Mouse (Mus musculus): ENCODE measurements around the gene Serac1. TPM values are rescaled to one million over a fixed set of nuclear protein-coding genes. Genes with fewer than 3 reads are reported as not detected.

Gene Serac1
- total and polyA plus RNA-seq, 3 experiments: 6.9 to 9.6 (median 9.6) TPM

DNA sequence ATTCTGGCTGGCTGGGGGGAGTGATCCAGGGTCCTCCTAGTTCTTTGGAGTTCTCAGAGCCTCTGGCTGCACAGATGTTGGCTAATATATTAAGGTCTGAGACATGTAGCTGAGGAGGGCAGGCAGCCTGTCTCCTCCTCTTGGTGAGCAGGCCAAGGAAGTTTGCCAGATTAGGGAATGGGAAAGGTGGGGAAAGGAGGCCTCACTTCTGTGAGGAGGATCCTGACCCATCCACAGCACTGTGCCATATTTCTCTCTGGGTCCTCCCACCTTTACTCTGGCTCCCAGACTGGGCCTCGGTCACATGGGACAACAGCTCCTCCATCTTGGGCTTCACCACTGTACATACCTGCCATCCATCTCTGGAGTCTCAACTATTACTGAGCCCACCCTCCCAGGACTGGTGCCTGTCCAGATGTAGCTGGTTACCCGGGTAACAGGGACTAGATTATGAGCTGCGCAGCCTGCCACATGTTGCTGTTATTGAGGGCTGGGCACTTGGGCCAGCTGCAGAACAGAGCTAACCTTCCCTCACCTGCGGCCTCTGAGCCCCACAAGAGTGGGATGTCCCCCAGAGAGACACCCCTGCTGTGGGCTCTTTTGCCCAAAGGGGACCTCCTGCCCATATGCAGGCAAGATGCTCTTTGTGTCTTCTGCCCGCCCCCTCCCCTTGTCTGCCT is 72.3 kb downstream of the Serac1 start:
- H3K4me1 ChIP-seq (ENCODE audit: insufficient read depth, low read depth, low read length): 0 out of 2 replicates have a peak, but pooled peaks cover 3% of the 10 kb centered on the region
- no peak for ATAC-seq (ENCODE audit: extremely low read depth, insufficient number of reproducible peaks, low FRiP score, poor library complexity, severe bottlenecking)
- no peak overlapping the region for H3K4me3 ChIP-seq (ENCODE audit: low read depth, low read length)

DNA sequence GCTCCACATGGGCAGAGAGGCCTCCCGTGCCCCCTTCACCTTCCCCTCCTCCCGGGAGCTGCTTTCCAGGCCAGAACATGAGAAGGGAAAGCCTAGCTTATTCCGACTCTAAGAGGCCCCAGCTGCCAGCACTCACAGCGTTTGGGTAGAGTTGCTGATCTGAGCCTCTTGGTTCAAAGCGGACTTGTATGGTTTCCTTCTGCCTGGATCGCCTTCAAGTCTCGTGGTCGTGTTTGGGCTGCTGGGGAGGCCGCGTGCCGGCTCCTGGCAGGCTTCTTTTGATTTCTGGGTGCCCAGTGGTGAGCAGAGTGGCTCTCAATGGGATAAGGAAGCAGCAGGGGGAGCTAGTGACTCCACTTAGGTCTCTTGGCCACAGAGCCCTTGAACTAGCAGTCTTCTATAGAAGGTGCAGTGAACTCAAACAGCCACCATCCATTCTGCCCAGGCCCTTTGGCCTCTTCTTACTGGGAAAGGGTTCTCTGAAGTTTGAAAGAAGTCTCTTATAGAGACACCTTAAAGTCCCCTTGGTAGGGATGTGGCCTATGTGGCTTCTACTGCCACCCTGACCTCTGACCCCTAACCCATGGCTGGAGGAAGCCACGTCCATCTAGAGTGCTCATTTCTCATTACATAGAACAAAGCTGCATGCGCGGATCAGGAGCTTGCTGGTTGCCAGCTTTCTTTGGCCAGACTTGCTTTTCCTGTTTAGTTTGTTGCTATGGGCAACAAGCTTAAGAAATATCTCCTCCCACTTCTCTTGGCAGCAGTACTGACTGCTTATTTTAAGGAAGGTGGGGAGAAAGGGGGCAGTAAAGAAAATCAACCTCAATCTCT is 73.7 kb downstream of the Serac1 start:
- DNase-seq (ENCODE audit: low spot score) (no peak), ATAC-seq (ENCODE audit: extremely low read depth, insufficient number of reproducible peaks, low FRiP score, poor library complexity, severe bottlenecking) (no peak; the same call in 1 of the 2 replicates)
- Histone ChIP-seq H3K36me3 (replicated peaks) (no peaks in the 10 kb centered on the region), H3K4me3 (ENCODE audit: low read depth, low read length) (no peak overlapping the region), H3K4me1 (ENCODE audit: insufficient read depth, low read depth, low read length) (0 out of 2 replicates have a peak, but pooled peaks cover 3% of the 10 kb centered on the region), H3K27me3 (ENCODE audit: insufficient read depth, low read length) (peaks cover 14% of the 10 kb centered on the region), H3K9me3 (replicated peaks) (no peaks in the 10 kb centered on the region)
- TF ChIP-seq GATA2 (IDR thresholded peaks at IDR 0.05; ENCODE audit: borderline replicate concordance, low read depth, low read length) (no peak), TAL1 (conservative IDR thresholded peaks at IDR 0.05; ENCODE audit: low read depth, low read length) (no peak), CTCF (IDR thresholded peaks at IDR 0.05; ENCODE audit: low read depth, low read length) (no peak), POLR2AphosphoS5 (IDR thresholded peaks at IDR 0.05; ENCODE audit: insufficient replicate concordance, low read depth, low read length) (no peak), GATA1 (IDR thresholded peaks at IDR 0.05; ENCODE audit: borderline replicate concordance, low read length) (no peak)

More for the DNA sequence above, 72.3 kb downstream of the Serac1 start:
- Histone ChIP-seq H3K27me3 (ENCODE audit: insufficient read depth, low read length) (peaks cover 9% of the 10 kb centered on the region), H3K36me3 (replicated peaks) (no peaks in the 10 kb centered on the region), H3K9me3 (replicated peaks) (no peaks in the 10 kb centered on the region)
- no peak for DNase-seq (ENCODE audit: low spot score)
- no peak for TF ChIP-seq POLR2AphosphoS5 (IDR thresholded peaks at IDR 0.05; ENCODE audit: insufficient replicate concordance, low read depth, low read length)
- TF ChIP-seq CTCF (IDR thresholded peaks at IDR 0.05; ENCODE audit: low read depth, low read length): no peak
- TF ChIP-seq TAL1 (conservative IDR thresholded peaks at IDR 0.05; ENCODE audit: low read depth, low read length): no peak
- TF ChIP-seq GATA2 (IDR thresholded peaks at IDR 0.05; ENCODE audit: borderline replicate concordance, low read depth, low read length): no peak
- no peak for TF ChIP-seq GATA1 (IDR thresholded peaks at IDR 0.05; ENCODE audit: borderline replicate concordance, low read length)

DNA sequence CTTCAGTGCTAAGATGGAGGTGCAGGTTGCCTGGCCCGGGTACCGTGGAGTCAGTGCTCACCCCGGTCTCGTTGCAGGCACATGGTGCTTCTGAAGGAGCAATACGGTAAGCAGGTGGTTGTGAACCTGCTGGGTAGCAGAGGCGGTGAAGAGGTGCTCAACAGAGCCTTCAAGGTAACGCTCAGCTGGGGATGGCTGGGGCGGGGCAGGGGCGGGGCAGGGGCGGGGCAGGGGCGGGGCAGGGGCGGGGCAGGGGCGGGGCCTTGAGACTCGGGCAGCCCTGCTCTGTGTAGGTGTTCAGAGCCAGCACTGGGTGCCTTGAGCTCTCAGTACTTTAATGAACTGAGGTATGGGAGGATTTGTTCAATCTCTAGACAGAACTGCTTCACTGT is 74.3 kb downstream of the Serac1 start:
- H3K4me3 ChIP-seq (ENCODE audit: low read depth, low read length): no peak overlapping the region
- TF ChIP-seq GATA2 (IDR thresholded peaks at IDR 0.05; ENCODE audit: borderline replicate concordance, low read depth, low read length): no peak
- TF ChIP-seq GATA1 (IDR thresholded peaks at IDR 0.05; ENCODE audit: borderline replicate concordance, low read length): no peak
- no peak for TF ChIP-seq CTCF (IDR thresholded peaks at IDR 0.05; ENCODE audit: low read depth, low read length)
- TF ChIP-seq POLR2AphosphoS5 (IDR thresholded peaks at IDR 0.05; ENCODE audit: insufficient replicate concordance, low read depth, low read length): no peak
- no peak for TF ChIP-seq TAL1 (conservative IDR thresholded peaks at IDR 0.05; ENCODE audit: low read depth, low read length)
- no peaks in the 10 kb centered on the region for H3K9me3 ChIP-seq (replicated peaks)
- H3K4me1 ChIP-seq (ENCODE audit: insufficient read depth, low read depth, low read length): 0 out of 2 replicates have a peak, but pooled peaks cover 3% of the 10 kb centered on the region
- H3K36me3 ChIP-seq (replicated peaks): no peaks in the 10 kb centered on the region
- DNase-seq (ENCODE audit: low spot score) (no peak), ATAC-seq (ENCODE audit: extremely low read depth, insufficient number of reproducible peaks, low FRiP score, poor library complexity, severe bottlenecking) (no peak)
- peaks cover 16% of the 10 kb centered on the region for H3K27me3 ChIP-seq (ENCODE audit: insufficient read depth, low read length)

DNA sequence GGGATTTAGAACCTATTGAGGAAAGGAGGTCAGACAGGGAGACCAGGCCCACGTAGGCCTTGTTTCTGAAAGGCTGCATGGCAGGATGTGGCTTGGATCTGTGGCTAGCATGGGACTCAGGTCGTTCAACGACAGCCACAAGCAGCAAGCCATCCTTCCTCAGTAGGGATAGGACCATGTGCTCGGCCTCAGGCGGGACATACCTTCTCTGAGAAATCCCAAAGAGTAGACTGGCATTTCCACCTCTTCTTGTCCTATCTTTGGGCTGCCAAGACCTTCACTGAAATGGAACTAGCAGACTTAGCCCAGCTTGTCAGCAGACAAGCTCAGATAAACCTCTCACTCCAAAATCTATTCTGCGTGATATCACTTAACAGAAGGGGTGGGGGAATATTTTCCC is 75.9 kb downstream of the Serac1 start:
- Histone ChIP-seq H3K9me3 (replicated peaks) (no peaks in the 10 kb centered on the region), H3K27me3 (ENCODE audit: insufficient read depth, low read length) (peaks cover 24% of the 10 kb centered on the region), H3K4me1 (ENCODE audit: insufficient read depth, low read depth, low read length) (0 out of 2 replicates have a peak, but pooled peaks cover 3% of the 10 kb centered on the region), H3K36me3 (replicated peaks) (no peaks in the 10 kb centered on the region), H3K4me3 (ENCODE audit: low read depth, low read length) (no peak overlapping the region)
- ATAC-seq (ENCODE audit: extremely low read depth, insufficient number of reproducible peaks, low FRiP score, poor library complexity, severe bottlenecking) (no peak), DNase-seq (ENCODE audit: low spot score) (no peak)
- TF ChIP-seq GATA1 (IDR thresholded peaks at IDR 0.05; ENCODE audit: borderline replicate concordance, low read length) (no peak), POLR2AphosphoS5 (IDR thresholded peaks at IDR 0.05; ENCODE audit: insufficient replicate concordance, low read depth, low read length) (no peak), GATA2 (IDR thresholded peaks at IDR 0.05; ENCODE audit: borderline replicate concordance, low read depth, low read length) (no peak), CTCF (IDR thresholded peaks at IDR 0.05; ENCODE audit: low read depth, low read length) (no peak), TAL1 (conservative IDR thresholded peaks at IDR 0.05; ENCODE audit: low read depth, low read length) (no peak)

DNA sequence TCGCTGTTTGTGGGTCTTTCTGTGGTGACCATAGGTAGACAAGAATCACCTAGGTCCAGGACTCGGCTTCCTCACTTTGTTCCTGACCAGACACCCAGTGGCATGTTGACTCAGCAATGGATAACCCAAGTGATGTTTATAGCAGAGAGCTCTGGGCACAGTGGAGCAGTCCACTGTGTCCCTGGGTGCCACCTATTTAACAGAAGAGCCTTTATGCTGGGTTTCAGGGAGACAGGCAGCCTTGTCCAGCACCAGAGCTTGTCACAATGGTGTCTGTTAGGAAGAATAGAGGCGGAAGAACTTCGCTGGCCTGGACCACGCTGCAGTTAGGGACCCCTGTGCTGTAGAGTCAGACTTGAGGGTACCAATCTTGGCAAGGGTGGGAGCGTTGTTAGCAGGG is 77.0 kb downstream of the Serac1 start:
- ATAC-seq (ENCODE audit: extremely low read depth, insufficient number of reproducible peaks, low FRiP score, poor library complexity, severe bottlenecking): no peak
- Histone ChIP-seq H3K4me3 (ENCODE audit: low read depth, low read length) (no peak overlapping the region), H3K9me3 (replicated peaks) (no peaks in the 10 kb centered on the region), H3K27me3 (ENCODE audit: insufficient read depth, low read length) (peaks cover 28% of the 10 kb centered on the region), H3K4me1 (ENCODE audit: insufficient read depth, low read depth, low read length) (0 out of 2 replicates have a peak, but pooled peaks cover 3% of the 10 kb centered on the region), H3K36me3 (replicated peaks) (no peaks in the 10 kb centered on the region)
- TF ChIP-seq TAL1 (conservative IDR thresholded peaks at IDR 0.05; ENCODE audit: low read depth, low read length): no peak
- TF ChIP-seq GATA1 (IDR thresholded peaks at IDR 0.05; ENCODE audit: borderline replicate concordance, low read length): no peak
- TF ChIP-seq POLR2AphosphoS5 (IDR thresholded peaks at IDR 0.05; ENCODE audit: insufficient replicate concordance, low read depth, low read length): no peak
- TF ChIP-seq GATA2 (IDR thresholded peaks at IDR 0.05; ENCODE audit: borderline replicate concordance, low read depth, low read length): no peak
- no peak for TF ChIP-seq CTCF (IDR thresholded peaks at IDR 0.05; ENCODE audit: low read depth, low read length)
- no peak for DNase-seq (ENCODE audit: low spot score)

DNA sequence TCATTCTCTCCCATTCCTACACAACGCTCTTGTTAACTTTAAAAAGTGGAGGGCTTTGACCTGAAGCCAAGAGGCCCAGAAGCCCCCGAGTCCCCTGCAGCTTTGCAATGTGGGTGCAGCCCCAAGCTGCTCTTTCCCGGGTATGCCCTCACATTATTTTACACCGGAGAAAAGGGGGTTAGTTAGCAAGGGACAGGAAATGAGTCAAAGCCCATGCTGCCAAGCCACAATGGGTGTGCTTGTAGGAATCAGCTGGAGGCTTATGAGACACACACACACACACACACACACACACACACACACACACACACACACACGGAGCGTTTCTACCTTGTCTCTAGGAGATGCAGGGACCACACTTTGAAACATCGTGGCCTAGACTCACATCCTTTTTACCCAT is 77.7 kb downstream of the Serac1 start:
- no peak for DNase-seq (ENCODE audit: low spot score)
- Histone ChIP-seq H3K27me3 (ENCODE audit: insufficient read depth, low read length) (peaks cover 32% of the 10 kb centered on the region), H3K4me1 (ENCODE audit: insufficient read depth, low read depth, low read length) (0 out of 2 replicates have a peak, but pooled peaks cover 3% of the 10 kb centered on the region), H3K36me3 (replicated peaks) (no peaks in the 10 kb centered on the region), H3K4me3 (ENCODE audit: low read depth, low read length) (no peak overlapping the region), H3K9me3 (replicated peaks) (no peaks in the 10 kb centered on the region)
- no peak for ATAC-seq (ENCODE audit: extremely low read depth, insufficient number of reproducible peaks, low FRiP score, poor library complexity, severe bottlenecking)
- no peak for TF ChIP-seq GATA1 (IDR thresholded peaks at IDR 0.05; ENCODE audit: borderline replicate concordance, low read length)
- TF ChIP-seq POLR2AphosphoS5 (IDR thresholded peaks at IDR 0.05; ENCODE audit: insufficient replicate concordance, low read depth, low read length): no peak
- TF ChIP-seq GATA2 (IDR thresholded peaks at IDR 0.05; ENCODE audit: borderline replicate concordance, low read depth, low read length): no peak
- no peak for TF ChIP-seq TAL1 (conservative IDR thresholded peaks at IDR 0.05; ENCODE audit: low read depth, low read length)
- no peak for TF ChIP-seq CTCF (IDR thresholded peaks at IDR 0.05; ENCODE audit: low read depth, low read length)
